Mouse (Mus musculus): ENCODE data around the gene Olfr1443. TPM values are rescaled to one million over a fixed set of nuclear protein-coding genes. Genes with fewer than 3 reads are reported as not detected.
"Not testable (repeated sequence)": the region's sequence is repeated elsewhere in the genome, so short reads cannot be mapped to it uniquely, and the experiment has no call there.

Gene Olfr1443
- polyA plus RNA-seq, 1 experiment, result not detected

DNA sequence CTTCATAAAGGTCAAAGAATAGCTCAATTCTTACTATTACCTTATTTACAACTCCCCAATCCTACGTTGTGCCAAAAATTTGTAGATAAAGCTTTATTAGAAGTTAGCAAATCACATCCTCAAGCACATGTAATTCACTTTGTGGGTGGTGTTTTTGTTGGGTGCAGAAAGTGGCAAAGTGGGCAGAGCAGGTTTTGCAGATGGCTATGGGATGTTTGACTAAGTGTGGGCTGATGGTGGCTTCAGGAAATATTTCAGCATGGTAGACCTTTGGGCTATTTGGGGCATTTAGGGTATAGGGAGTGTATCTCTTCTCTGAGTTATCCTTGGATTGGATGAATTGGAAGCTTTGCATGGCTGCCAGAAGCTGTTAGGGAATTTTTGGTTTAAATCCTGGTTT lies 11.8 kb upstream of the Olfr1443 start:
- H3K36me3 ChIP-seq (ENCODE audit: control insufficient read depth, insufficient read depth, low read length), result no peaks in the 10 kb centered on the region
- no peak for DNase-seq
- TF ChIP-seq POLR2A (IDR thresholded peaks at IDR 0.05; ENCODE audit: control insufficient read depth, extremely low read depth, insufficient read depth, low read length, poor library complexity) (no peak), CTCF (IDR thresholded peaks at IDR 0.05; ENCODE audit: borderline replicate concordance, control insufficient read depth, extremely low read depth, insufficient read depth, low read length, poor library complexity) (no peak)
- no peaks in the 10 kb centered on the region for H3K27me3 ChIP-seq (ENCODE audit: control insufficient read depth, insufficient read depth, low read length)
- no peaks in the 10 kb centered on the region for H3K4me1 ChIP-seq (replicated peaks; ENCODE audit: control insufficient read depth, insufficient read depth, low read length)
- H3K27ac ChIP-seq (ENCODE audit: control insufficient read depth, insufficient read depth, low read length), result no peak overlapping the region
- H3K4me3 ChIP-seq (ENCODE audit: control insufficient read depth, insufficient read depth, low read length), result no peak overlapping the region
- WGBS, result 72% methylated on average over 1 of the region's 1 CpGs

DNA sequence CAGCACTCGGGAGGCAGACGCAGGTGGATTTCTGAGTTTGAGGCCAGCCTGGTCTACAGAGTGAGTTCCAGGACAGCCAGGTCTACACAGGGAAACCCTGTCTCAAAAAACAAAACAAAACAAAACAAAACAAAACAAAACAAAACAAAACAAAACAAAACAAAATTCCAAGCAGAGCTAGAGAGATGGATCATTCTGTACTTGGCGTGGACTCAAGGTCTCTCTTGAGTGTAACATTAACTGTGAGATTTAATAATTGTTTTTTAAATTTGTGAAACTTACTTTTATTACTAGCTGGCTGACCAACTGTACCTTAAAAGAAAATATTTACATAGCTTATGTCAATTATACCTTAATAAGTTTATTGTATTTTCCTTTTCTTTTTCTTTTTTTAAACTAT lies 9.3 kb upstream of the Olfr1443 start:
- not testable (repeated sequence) for H3K27ac ChIP-seq (ENCODE audit: control insufficient read depth, insufficient read depth, low read length); H3K36me3 ChIP-seq (ENCODE audit: control insufficient read depth, insufficient read depth, low read length); DNase-seq; H3K4me1 ChIP-seq (replicated peaks; ENCODE audit: control insufficient read depth, insufficient read depth, low read length); H3K27me3 ChIP-seq (ENCODE audit: control insufficient read depth, insufficient read depth, low read length); H3K4me3 ChIP-seq (ENCODE audit: control insufficient read depth, insufficient read depth, low read length)
- WGBS, result 98% methylated on average over 3 of the region's 3 CpGs

DNA sequence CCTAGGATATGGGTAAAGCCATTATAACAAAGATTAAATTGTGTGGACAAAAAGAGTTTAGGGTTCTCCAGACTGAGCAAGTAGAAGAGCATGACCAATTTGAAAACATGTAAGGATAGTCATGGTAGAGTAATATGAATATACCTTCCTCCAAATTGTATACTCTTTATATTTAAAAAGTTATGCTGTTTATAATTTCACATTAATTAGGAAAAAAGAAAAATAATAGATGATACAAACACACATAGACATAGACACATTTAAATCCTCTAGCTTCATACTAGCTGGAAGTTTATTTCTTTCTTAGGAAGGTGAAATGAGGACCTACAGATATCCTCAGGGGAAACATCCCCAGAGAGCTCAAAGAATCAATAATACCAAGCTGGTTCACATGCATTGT lies 7.8 kb upstream of the Olfr1443 start, which contains the start of gene Olfr1442:
Gene Olfr1442, plus strand, starts transcription at position 301 of the 400 bp plus-strand sequence.
- Histone ChIP-seq H3K4me3 (ENCODE audit: control insufficient read depth, insufficient read depth, low read length) (no peak within 1 kb of the TSS), H3K27me3 (ENCODE audit: control insufficient read depth, insufficient read depth, low read length) (no peaks in the 10 kb centered on the region), H3K27ac (ENCODE audit: control insufficient read depth, insufficient read depth, low read length) (no peak within 1 kb of the TSS), H3K36me3 (ENCODE audit: control insufficient read depth, insufficient read depth, low read length) (no peaks in the 10 kb centered on the region), H3K4me1 (replicated peaks; ENCODE audit: control insufficient read depth, insufficient read depth, low read length) (no peaks in the 10 kb centered on the region)
- DNase-seq, result no peak
- TF ChIP-seq CTCF (IDR thresholded peaks at IDR 0.05; ENCODE audit: borderline replicate concordance, control insufficient read depth, extremely low read depth, insufficient read depth, low read length, poor library complexity) (no peak), POLR2A (IDR thresholded peaks at IDR 0.05; ENCODE audit: control insufficient read depth, extremely low read depth, insufficient read depth, low read length, poor library complexity) (no peak)

DNA sequence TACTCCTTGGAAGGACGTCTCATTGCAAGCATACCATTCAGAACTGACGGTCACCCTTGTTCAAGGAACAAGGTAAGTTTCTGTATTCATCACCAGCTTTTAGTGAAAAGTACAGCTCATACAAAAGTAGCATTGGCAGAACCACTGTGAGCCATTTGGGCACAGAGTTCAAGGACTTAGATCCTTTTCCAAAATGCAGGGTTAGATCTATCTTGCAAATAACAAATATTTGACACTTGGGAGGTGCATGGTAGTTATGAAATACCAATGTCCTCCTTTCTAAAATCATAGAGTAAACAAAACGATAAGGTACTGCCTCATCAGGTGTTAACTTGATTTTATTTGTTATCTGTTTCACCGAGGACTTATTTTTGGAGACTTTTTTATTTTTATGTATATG lies 6.9 kb upstream of the Olfr1443 start:
- no peaks in the 10 kb centered on the region for H3K36me3 ChIP-seq (ENCODE audit: control insufficient read depth, insufficient read depth, low read length)
- 95% methylated on average over 4 of the region's 4 CpGs for WGBS

DNA sequence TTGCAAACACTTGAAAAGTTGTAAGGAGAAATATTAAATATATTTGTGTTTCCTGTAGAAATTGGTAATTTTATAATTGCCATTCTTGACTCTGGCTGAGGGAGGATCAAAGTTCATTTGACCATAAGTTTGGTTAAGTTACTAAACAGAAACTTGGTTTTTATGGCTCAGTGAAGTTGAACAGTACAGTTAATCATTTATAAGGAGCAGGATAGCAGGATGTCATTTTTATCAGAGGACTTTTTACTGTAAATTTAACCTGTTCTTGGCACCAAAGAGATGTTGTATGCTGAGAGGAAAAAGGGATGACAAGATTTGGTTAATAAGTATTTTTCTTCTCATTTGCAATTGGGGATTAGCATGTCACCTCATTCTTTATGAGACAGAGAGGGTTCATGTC lies 6.7 kb downstream of the Olfr1443 start:
- DNase-seq, result no peak
- Histone ChIP-seq H3K4me3 (ENCODE audit: control insufficient read depth, insufficient read depth, low read length) (no peak overlapping the region), H3K4me1 (replicated peaks; ENCODE audit: control insufficient read depth, insufficient read depth, low read length) (no peaks in the 10 kb centered on the region), H3K36me3 (ENCODE audit: control insufficient read depth, insufficient read depth, low read length) (no peaks in the 10 kb centered on the region), H3K27me3 (ENCODE audit: control insufficient read depth, insufficient read depth, low read length) (no peaks in the 10 kb centered on the region), H3K27ac (ENCODE audit: control insufficient read depth, insufficient read depth, low read length) (no peak overlapping the region)
- TF ChIP-seq POLR2A (IDR thresholded peaks at IDR 0.05; ENCODE audit: control insufficient read depth, extremely low read depth, insufficient read depth, low read length, poor library complexity) (no peak), CTCF (IDR thresholded peaks at IDR 0.05; ENCODE audit: borderline replicate concordance, control insufficient read depth, extremely low read depth, insufficient read depth, low read length, poor library complexity) (no peak)

More for the DNA sequence above, 6.9 kb upstream of the Olfr1443 start:
- Histone ChIP-seq H3K27ac (ENCODE audit: control insufficient read depth, insufficient read depth, low read length) (no peak overlapping the region), H3K4me3 (ENCODE audit: control insufficient read depth, insufficient read depth, low read length) (no peak overlapping the region), H3K4me1 (replicated peaks; ENCODE audit: control insufficient read depth, insufficient read depth, low read length) (no peaks in the 10 kb centered on the region), H3K27me3 (ENCODE audit: control insufficient read depth, insufficient read depth, low read length) (no peaks in the 10 kb centered on the region)
- TF ChIP-seq POLR2A (IDR thresholded peaks at IDR 0.05; ENCODE audit: control insufficient read depth, extremely low read depth, insufficient read depth, low read length, poor library complexity) (no peak), CTCF (IDR thresholded peaks at IDR 0.05; ENCODE audit: borderline replicate concordance, control insufficient read depth, extremely low read depth, insufficient read depth, low read length, poor library complexity) (no peak)
- DNase-seq, result no peak

DNA sequence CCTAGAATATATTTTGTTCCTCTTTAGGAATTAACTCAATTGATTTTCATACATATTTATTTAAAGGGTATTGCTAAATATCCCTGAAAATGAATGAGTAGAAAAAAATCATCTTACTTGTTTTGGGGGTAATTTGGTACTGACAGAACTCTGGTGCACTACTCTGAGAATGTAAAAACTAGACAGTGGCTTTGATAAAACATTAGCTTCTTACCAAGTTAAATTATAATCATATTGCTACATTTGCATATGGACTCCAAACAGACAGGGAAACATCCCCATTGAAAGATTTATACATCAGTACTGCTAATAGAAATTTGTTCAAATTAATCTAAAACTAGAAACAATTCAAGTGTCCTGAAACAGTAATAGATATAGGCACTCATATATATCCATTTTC lies 7.3 kb downstream of the Olfr1443 start:
- no peak for TF ChIP-seq CTCF (IDR thresholded peaks at IDR 0.05; ENCODE audit: borderline replicate concordance, control insufficient read depth, extremely low read depth, insufficient read depth, low read length, poor library complexity)
- no peak for TF ChIP-seq POLR2A (IDR thresholded peaks at IDR 0.05; ENCODE audit: control insufficient read depth, extremely low read depth, insufficient read depth, low read length, poor library complexity)
- Histone ChIP-seq H3K27ac (ENCODE audit: control insufficient read depth, insufficient read depth, low read length) (no peak overlapping the region), H3K4me1 (replicated peaks; ENCODE audit: control insufficient read depth, insufficient read depth, low read length) (no peaks in the 10 kb centered on the region), H3K27me3 (ENCODE audit: control insufficient read depth, insufficient read depth, low read length) (no peaks in the 10 kb centered on the region), H3K36me3 (ENCODE audit: control insufficient read depth, insufficient read depth, low read length) (no peaks in the 10 kb centered on the region), H3K4me3 (ENCODE audit: control insufficient read depth, insufficient read depth, low read length) (no peak overlapping the region)
- no peak for DNase-seq

DNA sequence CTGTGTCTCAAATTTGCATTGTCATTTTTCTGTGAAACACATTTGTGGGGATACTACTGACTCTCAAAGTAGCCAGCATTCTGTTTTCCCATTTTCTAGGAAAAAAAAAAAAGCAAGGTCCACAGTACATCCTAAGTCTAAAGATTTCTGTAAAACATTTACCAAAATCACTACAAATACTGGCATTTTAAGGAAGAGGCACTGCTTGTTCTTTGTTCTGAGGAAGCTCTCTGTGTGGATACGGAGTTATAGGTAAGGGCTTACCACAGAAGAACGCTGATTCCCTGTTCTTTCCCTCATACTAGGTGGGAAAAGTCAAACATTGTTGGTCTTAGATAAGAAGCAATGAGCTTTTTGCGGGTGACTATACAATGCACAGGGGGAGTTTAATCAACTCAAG lies 17.7 kb downstream of the Olfr1443 start, which contains the start of gene Keg1:
Gene Keg1, plus strand, starts transcription at position 197 of the 400 bp plus-strand sequence.
- H3K27me3 ChIP-seq (ENCODE audit: control insufficient read depth, insufficient read depth, low read length), result no peaks in the 10 kb centered on the region
- H3K4me3 ChIP-seq (ENCODE audit: control insufficient read depth, insufficient read depth, low read length), result no peak within 1 kb of the TSS
- no peak within 1 kb of the TSS for H3K27ac ChIP-seq (ENCODE audit: control insufficient read depth, insufficient read depth, low read length)
- H3K36me3 ChIP-seq (ENCODE audit: control insufficient read depth, insufficient read depth, low read length), result no peaks in the 10 kb centered on the region
- no peaks in the 10 kb centered on the region for H3K4me1 ChIP-seq (replicated peaks; ENCODE audit: control insufficient read depth, insufficient read depth, low read length)
- TF ChIP-seq POLR2A (IDR thresholded peaks at IDR 0.05; ENCODE audit: control insufficient read depth, extremely low read depth, insufficient read depth, low read length, poor library complexity) (no peak), CTCF (IDR thresholded peaks at IDR 0.05; ENCODE audit: borderline replicate concordance, control insufficient read depth, extremely low read depth, insufficient read depth, low read length, poor library complexity) (no peak)
- 85% methylated on average over 3 of the region's 3 CpGs for WGBS
- no peak for DNase-seq
